Mouse (Mus musculus) T-helper 1 cell (primary cell): ENCODE results near the gene Ifnb1.

ENCODE experiments used
- in situ Hi-C: fragments of 300-600 bp; cut with MboI, MseI; formaldehyde crosslinking; loops from one replicate; pipeline ENCODE4 v1.15.1; 2025; ENCODE audit warnings: high pct_unique_total_duplicates

Ifnb1 gene

DNA sequence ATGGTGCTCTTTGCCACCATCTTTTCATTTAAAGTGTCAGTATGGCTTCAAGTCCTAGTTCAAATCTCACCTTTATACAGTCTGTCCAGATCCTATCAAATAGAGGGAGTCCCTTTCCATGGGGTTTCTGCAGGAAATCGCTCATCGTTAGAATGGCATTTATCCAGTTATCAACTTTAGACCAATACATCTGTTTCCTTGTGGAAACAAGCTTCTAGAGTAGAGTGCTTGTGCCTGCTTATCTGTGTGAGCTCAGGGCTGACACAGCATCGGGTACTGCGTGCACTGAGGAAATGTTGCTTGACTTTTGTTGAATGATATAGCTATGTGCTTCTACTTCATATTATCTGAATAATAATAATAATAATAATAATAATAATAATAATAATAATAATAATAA lies 8.8 kb downstream of the Ifnb1 start:
- in situ Hi-C loops = no loop called here

DNA sequence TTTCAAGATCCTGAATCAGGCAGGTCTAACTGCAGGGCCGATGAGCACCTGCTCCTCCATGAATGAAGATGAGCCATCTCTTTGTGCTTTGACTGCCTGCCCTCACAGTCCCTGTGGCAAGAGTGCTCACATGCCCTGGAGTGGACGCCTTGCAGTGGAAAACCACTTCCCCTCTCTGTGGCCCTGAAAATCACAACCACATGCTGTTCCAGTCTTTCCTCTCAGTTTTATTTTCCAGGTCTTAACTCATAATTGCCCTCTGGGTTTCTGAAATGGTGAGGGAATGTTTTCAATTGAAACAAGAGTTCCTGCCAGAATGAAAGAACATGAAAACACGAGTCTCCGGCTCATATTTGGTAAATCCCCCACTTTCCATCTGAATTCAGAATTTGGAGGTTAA lies 18.8 kb downstream of the Ifnb1 start:
- in situ Hi-C loops = no loop called here

GRCm38 (mm10) chr4:88501247-88501646 lies 21.3 kb downstream of the Ifnb1 start:
- in situ Hi-C loops = no loop called here

GRCm38 (mm10) chr4:88496321-88497018 lies 26.1 kb downstream of the Ifnb1 start:
- in situ Hi-C loops = no loop called here

DNA sequence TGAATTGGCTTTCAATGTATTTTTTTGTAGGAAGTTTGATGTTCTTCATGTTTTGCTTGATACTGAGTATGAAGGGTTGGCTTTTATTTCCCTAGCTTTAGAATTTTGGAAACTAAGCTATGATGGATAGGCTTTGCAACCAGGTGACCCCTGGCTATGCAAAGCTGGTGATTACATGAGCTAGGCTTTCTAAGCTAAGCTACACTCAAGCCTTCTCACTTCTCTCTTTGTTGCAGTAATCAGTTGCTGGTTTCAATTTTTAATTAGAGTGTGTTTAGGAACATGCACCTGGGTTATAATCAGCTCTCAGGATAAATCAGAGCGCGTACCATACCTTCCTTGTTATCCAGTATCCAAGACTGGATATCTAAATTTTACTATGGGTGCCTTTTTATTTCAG lies 33.0 kb downstream of the Ifnb1 start:
- in situ Hi-C loops = no loop called here

- in situ Hi-C loops = no loop called here
Observed at GRCm38 (mm10) chr4:88488107-88488506, 34.5 kb downstream of the Ifnb1 start.

DNA sequence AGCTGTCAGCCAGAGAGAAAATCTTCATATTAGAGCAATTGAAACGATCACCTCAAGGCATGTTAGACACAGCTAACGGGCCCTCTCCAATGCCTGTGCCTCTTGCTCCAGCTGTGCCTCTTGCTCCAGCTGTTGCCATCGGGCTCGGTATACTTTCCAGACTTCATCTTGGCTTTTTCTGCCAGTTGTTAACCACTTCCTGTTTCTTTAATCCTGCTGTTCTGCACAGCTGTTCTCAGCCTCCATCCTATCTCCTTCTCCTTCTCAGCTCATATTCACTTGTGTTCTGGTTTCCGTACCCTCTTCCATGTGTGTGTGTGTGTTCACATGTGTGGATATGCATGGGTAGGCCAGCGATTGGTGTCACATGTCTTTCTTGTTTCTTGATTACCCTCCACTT lies 42.4 kb downstream of the Ifnb1 start:
- in situ Hi-C loops = no loop called here

GRCm38 (mm10) chr4:88478809-88479186 lies 43.8 kb downstream of the Ifnb1 start:
- in situ Hi-C loops = no loop called here

- in situ Hi-C loops = no loop called here
Observed at GRCm38 (mm10) chr4:88478177-88478808, 44.3 kb downstream of the Ifnb1 start.

DNA sequence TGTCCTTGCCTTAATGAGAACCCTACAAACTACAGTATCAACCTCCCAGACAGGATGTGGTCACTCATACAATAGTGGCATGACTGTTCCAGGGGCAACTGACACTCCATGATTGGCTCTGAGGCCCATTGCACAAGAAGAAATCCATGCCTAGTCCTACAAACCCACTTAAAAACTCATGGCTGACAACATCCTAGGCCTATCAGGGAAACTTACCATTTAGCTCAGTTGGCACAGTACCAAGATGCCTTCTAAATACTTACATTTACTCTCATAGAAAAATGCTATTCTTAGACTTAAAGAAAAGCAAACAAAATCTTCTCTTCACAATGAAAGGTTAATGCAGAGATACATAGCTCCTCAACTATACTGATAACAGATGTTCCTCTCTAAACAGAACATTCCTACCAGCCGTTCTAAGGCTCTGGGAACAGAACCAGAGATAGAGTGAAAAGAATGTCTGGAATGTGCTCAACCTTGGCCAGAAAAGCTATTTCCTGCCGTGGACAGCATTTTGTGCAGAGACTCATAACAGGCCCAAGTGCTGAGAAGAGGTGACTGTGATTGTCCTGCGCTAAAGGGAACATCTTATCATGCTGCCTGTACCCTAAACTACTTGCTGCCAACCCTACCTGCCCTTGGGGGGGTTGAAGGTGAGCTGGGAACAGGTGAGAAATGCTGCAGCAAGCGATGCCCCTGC lies 45.9 kb downstream of the Ifnb1 start:
- in situ Hi-C loops = no loop called here

DNA sequence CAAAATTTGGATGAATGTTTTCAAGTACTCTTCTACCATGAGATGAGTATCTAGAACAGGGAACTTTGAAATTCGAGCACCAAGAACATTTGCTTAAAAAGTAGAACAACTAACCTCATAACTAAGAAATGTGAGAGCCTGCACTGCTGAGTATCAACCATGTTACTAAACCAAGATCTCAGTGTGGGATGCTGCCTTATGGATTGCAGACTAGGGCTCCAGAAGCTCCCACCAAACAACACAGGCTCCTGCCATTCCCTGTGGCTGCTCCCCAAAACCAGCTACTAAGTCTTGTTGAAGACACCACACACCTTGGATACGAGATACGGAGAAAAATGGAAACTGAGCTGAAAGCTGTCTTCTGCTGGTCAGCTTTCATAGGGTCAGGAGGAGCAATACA lies 46.5 kb downstream of the Ifnb1 start:
- in situ Hi-C loops = no loop called here
